Mouse (Mus musculus) CH12.LX (cell line): ENCODE data around the gene Trim66.

Experiments
- CTCF ChIP-seq, 2 experiments: IDR thresholded peaks in 1 of 2; conservative IDR thresholded peaks in 1 of 2; 2 replicates each; pipeline ENCODE4 v1.5.1; 2011 to 2012; ENCODE audit warnings: low read depth in 2 of 2, low read length in 2 of 2, improper control_type of control experiment in 1 of 2, inconsistent platforms in 1 of 2, mild to moderate bottlenecking in 1 of 2, moderate library complexity in 1 of 2
- EP300 ChIP-seq: IDR thresholded peaks from 2 replicates; pipeline ENCODE4 v1.6.1; 2011; ENCODE audit warnings: low read length, improper control_type of control experiment
- IRF4 ChIP-seq: IDR thresholded peaks from 2 replicates; pipeline ENCODE4 v1.6.1; 2014; ENCODE audit warnings: low read depth, mild to moderate bottlenecking, inconsistent platforms, low read length, improper control_type of control experiment
- JUND ChIP-seq: conservative IDR thresholded peaks from 2 replicates; pipeline ENCODE4 v1.6.1; 2011; ENCODE audit warnings: low read depth, low read length, improper control_type of control experiment
- MAX ChIP-seq: IDR thresholded peaks from 2 replicates; pipeline ENCODE4 v1.6.1; 2011; ENCODE audit warnings: low read length, improper control_type of control experiment
- MYC ChIP-seq: IDR thresholded peaks from 2 replicates; pipeline ENCODE4 v1.6.1; 2011; ENCODE audit warnings: low read depth, mild to moderate bottlenecking, improper control_type of control experiment, low read length
- PAX5 ChIP-seq: IDR thresholded peaks from 2 replicates; pipeline ENCODE4 v1.6.1; 2012; ENCODE audit warnings: low read length, inconsistent platforms, mixed read lengths
- POLR2AphosphoS2 ChIP-seq: IDR thresholded peaks from 2 replicates; pipeline ENCODE4 v1.6.1; 2011; ENCODE audit warnings: low read depth, low read length, improper control_type of control experiment
- RAD21 ChIP-seq: IDR thresholded peaks from 2 replicates; pipeline ENCODE4 v1.6.1; 2011; ENCODE audit warnings: low read depth, mild to moderate bottlenecking, low read length, improper control_type of control experiment, moderate library complexity
- SMC3 ChIP-seq: IDR thresholded peaks from 2 replicates; pipeline ENCODE4 v1.6.1; 2011; ENCODE audit warnings: low read depth, low read length, improper control_type of control experiment
- UBTF ChIP-seq: IDR thresholded peaks from 2 replicates; pipeline ENCODE4 v1.6.1; 2012; ENCODE audit warnings: low read depth, mild to moderate bottlenecking, inconsistent platforms, low read length, improper control_type of control experiment, moderate library complexity
- USF1 ChIP-seq: IDR thresholded peaks from 2 replicates; pipeline ENCODE4 v1.6.1; 2014; ENCODE audit warnings: low read depth, mild to moderate bottlenecking, inconsistent platforms, low read length, improper control_type of control experiment
- ZC3H11A ChIP-seq: IDR thresholded peaks from 2 replicates; pipeline ENCODE4 v1.6.1; 2012; ENCODE audit warnings: low read depth, mild to moderate bottlenecking, inconsistent platforms, low read length, improper control_type of control experiment
- ZMIZ1 ChIP-seq: IDR thresholded peaks from 2 replicates; pipeline ENCODE4 v1.6.1; 2012; ENCODE audit warnings: low read depth, mild to moderate bottlenecking, inconsistent platforms, low read length, improper control_type of control experiment

- no peak for TF ChIP-seq CTCF (conservative IDR thresholded peaks at IDR 0.05 in 1 of 2, IDR thresholded peaks at IDR 0.05 in 1 of 2; ENCODE audit: low read depth in 2 of 2, low read length in 2 of 2)
- no peak for TF ChIP-seq ZC3H11A
- no peak for TF ChIP-seq ZMIZ1
- no peak for TF ChIP-seq USF1
- TF ChIP-seq EP300: no peak
- TF ChIP-seq IRF4: no peak
- no peak for TF ChIP-seq SMC3
- TF ChIP-seq POLR2AphosphoS2: no peak
- no peak for TF ChIP-seq MAX
- TF ChIP-seq UBTF: no peak
- no peak for TF ChIP-seq JUND
- no peak for TF ChIP-seq PAX5
- no peak for TF ChIP-seq RAD21
- no peak for TF ChIP-seq MYC
Measured at GRCm38 (mm10) chr7:109540902-109541301, 33.0 kb upstream of the Trim66 start.
